Mouse (Mus musculus) CD4-positive, CD25-positive, alpha-beta regulatory T cell, adult 4 months (primary cell): ENCODE data around the gene Cideb. TPM values are rescaled to one million over a fixed set of nuclear protein-coding genes. Genes with fewer than 3 reads are reported as not detected.
A peak's percentile ranks its signal among the peaks of the same experiment; 100 is the strongest.

Source experiments
- ATAC-seq: one replicate; pipeline ENCODE4 v1.8.0; 2017
- polyA plus RNA-seq, 2 experiments: library from polyadenylated mRNA; unstranded; fragments of 100-300 nt; shearing (Covaris generic); gene quantifications; one replicate each; pipeline ENCODE4 v1.2.1; 2017

Gene Cideb
- polyA plus RNA-seq, result not detected

DNA sequence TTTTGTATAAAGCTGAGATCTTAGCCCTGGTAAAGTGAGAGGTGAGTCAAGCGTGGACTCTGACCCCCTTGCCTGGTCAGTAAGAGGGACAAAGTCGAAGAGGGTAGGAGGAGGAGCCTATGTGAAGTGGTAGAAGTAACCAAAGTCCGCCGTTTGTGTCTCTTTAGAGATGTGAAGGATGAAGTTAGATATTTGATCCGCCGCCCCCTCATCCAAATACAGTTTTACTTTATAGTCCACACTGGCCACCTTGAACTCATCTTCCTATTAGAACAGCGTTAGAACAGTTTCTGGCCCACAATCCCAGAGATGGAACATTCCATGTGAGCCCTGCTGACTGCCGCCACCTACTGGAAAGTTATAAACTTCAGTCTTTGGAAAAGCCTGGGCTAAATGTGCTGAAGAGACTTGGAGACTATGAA lies at the start of gene Cideb:
Gene Cideb (minus strand): TSS at position 96 of the 422 bp plus-strand sequence.
- ATAC-seq, result peak; percentile 54

DNA sequence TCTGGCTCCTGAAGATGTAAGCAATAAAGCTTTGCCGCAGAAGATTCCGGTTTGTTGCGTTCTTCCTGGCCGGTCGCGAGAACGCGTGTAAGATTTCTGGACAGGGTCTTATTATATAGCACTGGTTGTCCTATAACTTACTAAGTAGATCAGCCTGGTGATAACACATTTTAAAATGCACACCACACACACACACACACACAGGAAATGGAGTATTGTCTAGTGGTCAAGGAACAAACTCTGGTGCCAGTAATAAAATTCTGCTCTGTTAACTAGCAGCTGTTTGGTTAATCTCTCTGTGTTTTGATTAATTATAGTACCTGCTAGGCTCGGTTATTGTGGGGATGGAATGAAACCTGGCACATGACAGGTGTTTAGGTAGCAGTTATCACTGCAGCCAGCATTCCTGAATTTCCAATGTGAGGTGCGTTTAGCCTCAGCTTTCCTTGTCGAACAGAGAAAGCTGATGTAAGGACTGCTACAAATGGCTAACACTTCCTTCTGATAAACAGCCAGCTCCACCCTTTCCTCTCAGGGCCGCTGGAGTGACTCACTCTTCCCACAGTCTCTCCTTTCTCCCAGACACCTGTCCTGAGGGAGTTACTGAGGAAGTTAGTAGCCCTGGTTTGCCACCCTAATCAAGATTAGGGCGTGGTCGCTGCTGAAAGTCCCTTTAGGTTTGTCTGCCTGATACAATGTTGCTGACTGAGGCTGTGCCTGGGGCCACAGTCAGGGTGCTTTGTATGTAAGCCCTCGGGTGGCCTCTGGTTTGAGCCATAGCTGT lies 37.3 kb upstream of the Cideb start:
- ATAC-seq, result no peak

DNA sequence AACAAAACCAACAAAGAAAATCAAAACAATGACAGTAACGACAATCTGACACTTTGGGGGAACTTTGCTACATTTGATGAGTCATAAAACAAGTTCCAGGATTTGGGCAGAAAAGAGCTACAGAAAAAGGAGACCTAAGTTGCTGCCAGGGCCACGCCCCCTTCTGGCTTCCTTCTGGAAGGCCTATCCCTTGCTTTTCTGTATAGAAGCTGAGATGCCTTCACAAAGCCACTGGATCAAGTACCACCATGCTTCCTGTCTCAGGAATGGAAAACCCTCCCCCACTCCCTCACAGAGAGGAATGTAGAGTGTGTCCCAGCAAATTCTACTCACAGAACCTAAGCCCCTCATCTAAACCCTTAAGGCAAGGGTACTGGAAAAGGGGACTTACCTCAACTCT lies 35.7 kb upstream of the Cideb start:
- no peak for ATAC-seq

DNA sequence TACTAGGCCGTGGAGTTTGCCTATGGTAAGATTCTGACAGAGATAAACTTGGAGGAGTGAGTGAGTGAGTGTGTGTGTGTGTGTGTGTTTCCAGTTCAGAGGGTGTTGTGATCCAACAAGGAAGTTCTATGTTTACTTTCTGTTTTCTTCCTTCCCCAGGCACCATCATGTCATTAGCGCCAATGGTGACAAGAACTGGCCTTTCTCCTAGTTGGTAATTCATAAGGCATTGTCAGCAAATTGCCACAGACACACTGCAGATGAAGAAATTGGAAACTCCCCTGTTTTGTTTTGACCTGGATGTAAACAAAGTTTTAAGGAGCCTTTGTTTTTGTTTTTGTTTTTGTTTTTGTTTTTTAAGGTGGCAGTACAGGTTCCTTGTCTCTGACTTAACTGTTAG lies 35.2 kb upstream of the Cideb start:
- no peak for ATAC-seq

DNA sequence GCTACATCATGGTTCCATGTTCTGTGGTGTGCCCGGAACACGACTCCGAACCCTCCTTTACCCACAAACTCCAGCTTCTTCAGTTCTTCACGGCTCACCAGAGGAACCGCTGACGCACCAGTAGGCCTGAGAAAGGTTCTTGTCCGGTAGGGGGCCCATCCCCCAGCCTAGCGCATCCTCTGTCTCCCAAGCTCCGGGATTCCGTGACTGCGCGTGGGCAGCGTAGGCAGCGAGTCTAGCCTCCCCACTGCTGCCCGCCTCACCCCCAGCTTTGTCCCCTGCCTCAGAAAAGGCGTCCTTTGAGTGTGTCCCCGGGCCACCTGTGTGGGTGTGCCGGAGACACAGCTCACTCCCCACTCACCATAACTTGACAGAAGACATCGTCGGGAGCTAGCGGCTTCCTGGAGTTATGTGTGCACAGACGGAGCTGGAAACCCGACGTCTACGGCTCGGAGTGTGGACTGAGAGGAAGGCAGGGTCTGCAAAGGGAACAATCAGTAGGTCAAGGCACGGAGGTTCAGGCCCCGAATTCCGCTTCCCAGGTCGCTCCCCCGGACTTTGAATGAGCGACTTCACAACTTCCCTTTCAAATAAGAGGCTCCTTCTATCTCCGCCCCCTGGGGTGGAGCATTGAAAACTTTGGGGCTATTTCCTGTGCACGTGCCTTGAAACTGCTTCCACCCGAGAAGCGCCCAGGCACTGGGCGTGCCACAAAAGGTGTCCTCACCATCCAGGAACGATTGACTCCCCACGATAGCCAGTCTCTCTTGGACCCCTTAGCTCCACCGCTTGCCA lies 30.2 kb upstream of the Cideb start, which contains the start of gene Ripk3:
Gene Ripk3 (minus strand): TSS at position 610 of the 795 bp plus-strand sequence.
- ATAC-seq, result peak; percentile 97

DNA sequence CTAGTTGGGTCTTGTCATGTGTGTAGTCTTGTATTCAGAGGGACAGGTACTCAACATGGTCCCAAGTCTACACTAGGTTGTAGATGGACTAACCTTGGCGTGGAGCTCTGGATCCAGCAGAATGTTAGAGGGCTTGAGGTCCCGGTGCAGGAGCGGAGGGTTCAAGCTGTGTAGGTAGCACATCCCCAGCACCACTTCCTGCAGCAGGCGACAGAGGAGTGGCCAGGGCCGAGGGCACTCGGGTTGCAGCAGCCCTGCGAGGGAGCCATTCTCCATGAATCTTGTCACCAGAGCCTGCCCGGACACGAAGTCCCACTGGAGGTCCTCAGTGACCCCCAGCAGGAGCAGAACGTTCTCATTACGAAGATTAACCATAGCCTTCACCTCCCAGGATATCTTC lies 29.5 kb upstream of the Cideb start:
- no peak for ATAC-seq

DNA sequence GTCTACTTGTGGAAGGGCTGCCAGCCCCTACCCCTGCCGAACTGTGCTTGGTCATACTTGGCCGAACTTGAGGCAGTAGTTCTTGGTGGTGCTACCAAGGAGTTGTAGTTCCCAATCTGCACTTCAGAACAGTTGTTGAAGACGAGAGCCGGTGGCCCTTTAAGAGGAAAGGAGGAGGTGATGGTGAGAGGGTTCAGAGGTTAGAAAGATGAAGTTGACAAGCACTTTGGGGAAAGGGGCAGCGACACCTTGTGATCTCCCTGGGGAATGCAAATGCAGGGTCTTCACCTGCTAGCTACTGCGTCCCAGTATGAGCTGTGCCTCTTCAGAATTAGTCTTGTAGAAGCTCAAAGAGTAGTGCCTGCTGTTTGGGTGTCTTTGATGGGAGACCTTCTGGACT lies 26.9 kb upstream of the Cideb start:
- no peak for ATAC-seq

DNA sequence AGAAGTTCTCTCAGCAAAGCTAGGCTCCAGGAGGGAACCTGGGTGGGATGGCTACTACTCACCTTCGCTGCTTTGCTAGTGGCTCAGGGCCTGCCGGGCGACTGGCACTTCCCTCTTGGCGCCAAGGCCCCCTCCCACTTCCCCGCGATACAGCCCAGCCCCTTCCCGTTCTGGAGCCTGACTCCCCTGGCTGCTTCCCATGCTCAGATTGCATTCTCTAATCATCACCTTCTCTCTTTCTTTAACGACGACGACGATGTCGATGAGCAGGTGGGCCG lies 25.6 kb upstream of the Cideb start, which contains the start of gene Adcy4:
Gene Adcy4 (minus strand): TSS at position 138 of the 278 bp plus-strand sequence.
- no peak for ATAC-seq

DNA sequence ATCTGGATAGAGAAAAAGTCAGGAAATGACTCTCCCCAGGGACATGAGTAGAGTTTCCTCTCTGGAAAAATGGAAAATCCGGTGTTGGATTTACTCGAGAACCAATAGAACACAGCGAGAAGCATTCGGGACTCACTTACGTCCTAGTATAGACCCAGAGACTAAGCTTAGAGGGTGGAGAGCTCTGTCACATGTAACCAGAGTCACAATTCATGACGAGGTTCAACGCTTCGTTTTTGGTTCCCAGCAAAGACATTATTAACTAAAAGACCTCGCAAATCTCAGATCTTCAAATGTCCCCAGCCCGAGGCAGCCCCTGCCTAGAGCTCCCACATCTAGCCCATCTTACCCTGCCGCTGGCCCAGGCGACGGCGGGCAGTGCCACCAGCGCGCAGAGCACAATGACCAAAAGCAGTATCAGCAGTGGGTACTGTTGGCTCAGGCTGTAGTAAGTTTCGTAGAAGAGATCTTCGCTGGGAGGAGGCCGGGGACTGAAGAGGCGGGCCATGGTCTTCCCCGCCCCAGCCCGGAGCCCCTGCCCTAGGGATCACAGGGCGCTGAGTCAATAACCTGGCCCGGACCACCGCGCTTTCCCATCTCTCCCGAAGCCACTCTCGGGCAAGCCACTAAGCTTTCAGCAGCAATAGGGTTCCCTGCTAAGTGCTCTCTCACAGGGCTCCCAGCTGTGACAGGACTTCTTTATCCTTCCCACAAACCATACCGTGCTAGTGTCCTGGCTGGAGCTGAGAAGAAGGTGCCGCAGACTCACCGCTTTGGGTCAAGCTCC lies 25.1 kb upstream of the Cideb start:
- ATAC-seq, result no peak

DNA sequence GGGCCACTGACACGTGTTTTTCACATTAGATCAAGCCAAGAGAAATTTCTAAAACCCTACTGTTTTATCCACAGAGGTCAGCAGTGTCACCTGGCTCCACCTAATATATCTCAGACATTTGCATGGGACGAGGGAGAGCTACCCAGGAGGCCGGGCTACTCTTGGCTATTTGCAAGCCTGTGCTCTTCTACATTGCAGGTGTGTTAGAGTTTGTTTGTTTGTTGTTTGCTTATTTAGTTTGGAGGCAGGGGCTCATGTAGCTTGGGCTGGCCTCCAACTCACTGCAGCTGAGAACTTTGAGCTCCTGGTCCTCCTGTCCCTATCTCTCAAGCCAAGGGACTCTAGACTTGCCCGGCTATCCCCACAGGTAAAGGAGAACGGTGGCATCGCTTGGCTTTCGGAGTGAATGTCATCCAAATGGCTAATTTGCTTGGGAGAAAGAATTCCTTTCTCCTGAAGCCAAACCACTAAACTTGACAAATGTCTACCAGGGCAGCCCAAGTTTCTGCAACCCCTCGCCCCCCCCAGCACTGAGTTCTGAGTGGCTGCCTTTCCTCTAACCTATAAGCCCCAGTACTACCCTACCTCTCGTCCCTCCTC lies 24.2 kb upstream of the Cideb start:
- no peak for ATAC-seq

DNA sequence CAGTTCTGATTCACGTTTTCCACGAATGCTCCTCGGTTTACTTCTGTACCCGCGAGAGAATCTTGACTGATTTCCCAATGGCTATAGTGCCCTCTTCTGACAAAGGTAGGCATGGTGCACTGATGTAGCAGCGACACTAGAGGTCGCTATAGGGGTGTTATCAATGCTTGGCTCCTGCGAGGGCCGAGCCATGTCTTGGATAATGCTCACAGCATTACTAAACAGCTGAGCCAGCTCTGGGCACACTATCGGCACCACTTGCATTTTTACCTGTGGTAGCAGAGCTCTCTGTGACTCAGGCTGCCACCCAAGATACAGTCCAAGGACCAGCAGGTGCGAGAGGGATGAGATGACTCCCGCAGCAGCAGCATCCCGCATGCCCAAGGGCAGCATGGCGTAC lies 23.1 kb upstream of the Cideb start:
- peak; percentile 84 for ATAC-seq

DNA sequence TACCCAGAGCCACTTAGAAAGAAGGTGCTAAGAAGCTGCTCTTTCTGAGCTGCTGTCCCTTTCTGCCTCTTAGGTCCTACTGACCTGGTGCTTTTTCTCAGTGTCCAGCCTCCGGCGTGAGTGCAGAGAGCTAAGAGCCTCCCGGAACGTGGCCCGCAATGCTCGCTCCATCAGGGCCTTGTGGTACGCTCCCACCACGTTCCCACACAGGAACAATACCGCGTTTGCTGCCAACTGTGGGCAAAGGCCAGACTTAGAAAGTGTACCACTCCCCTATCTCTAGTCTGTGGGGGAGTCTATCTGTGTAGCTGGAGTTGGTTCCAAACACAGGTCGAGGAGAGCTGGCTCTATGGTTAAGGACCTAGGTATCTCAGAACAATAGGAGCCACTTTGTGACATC lies 22.5 kb upstream of the Cideb start:
- ATAC-seq, result no peak

DNA sequence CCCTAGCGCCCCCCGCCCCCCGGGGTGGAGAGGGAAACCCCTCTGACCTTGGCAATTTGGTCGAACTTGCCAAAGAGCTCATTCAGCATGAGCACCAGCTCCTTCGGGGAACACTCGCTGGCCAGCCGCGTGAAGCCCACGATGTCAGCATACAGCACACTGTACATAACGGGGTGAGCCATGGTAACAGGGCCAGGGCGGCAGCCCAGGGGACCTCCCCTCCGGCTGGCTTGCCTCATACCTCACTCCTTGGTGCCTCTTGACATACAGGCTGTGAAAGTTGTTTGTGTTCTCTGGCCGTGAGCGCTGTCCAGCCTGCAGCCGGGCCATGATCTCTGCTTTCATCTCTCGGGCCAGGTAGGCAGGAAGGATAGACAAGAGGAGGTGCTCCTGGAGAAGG lies 21.4 kb upstream of the Cideb start:
- ATAC-seq, result no peak

DNA sequence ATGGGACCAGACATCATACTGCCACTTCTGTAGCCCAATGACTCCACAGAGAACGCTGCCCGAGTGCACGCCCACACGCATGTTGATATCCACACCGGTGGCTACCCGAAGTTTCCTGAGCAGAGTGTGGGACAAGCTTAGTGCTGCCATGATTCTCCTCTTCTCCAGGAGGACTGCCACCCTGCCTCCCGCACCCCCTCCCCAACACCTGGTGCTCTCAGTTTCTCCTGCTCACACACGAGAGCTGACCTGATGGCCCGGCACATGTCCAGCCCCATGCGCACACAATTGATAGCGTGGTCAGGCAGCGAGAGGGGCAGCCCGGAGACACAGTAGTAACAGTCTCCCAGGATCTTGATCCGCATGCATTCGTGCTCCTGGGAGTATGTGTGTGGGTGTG lies 20.4 kb upstream of the Cideb start:
- no peak for ATAC-seq

DNA sequence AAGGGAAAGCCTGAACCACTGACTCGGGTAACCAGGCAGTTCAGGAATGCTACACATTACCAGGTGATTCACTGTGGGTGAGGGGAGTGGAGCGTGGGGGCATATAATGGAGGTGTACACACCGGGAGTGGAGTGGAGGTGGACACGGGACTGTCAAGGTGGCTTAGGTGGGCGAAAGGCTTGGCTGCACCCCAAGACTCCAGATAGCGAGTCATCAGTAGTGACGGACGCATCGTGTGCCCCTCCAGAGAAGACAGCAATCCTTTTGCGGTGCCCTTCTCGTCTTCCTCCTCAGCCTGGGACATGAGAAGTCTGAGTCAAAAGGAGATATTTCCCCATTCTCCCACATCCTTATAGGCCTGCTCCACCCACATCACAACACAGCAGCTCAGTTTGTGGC lies 19.5 kb upstream of the Cideb start:
- ATAC-seq, result no peak

DNA sequence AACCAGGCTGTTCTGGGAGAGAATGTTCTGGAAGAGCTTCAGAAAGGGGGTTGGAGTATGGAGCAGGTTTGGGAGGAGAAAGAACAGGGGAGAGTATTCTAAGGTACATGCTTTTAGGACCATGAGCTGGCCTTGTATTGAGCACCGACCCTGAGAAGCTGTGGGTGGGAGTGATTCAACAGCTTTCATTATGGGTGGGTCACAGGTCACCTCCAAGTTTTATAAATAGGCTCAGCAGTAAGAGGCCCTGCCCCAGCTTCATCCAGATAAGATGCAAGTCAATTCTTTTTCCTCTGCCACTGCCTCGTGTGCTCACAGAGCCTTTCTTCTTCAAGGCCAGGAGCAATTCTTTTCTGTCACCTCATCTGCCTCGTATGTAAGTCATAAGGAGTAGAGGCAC lies 18.9 kb upstream of the Cideb start:
- ATAC-seq, result no peak

DNA sequence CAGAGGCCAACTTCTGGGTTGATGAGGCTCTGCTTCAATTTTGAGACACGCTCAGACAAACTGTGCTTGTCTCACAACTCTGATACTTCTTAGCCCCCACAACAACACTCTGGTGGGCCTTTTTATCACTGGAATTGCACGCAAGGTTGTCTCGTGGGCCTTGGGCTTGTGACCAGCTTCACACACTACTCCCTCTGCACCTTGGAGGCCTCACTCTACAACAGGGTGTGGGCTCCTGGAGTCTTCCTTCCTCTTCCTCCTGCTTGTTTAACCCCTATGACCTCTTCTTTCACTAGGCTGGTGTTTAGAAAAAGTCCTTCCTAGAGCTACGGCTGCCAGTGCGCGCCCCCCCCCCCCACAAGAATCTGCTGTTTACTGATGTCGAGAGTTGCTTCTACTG lies 18.5 kb upstream of the Cideb start:
- no peak for ATAC-seq

DNA sequence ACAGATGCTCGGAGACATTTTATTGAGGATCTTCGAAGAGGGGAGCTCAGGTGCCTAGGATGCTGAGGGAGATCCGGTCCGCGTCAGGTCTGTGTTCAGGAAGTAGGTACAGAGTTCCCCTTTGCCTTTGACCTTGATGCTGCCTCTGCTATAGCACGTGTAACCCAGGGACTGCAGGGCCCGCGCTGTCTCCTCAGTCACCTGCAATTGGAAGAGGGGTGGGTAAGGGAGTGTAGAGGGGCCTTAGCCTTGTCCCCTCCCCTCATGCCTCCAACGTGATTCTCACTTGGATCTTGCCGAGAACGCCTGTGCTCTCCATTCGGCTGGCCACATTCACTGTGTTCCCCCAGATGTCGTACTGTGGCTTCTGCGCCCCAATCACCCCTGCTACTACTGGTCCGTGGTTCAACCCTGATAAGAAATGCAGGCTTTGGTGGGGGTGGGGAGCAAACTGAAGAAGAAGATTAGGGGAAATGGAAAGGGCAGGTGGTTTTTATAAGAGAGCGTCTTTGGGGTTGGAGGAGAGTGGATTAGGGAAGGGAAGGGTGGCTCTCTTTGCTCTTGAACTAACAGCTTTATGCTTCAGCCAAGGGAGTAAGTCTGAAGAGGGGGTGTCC lies 10.9 kb upstream of the Cideb start:
- no peak for ATAC-seq

DNA sequence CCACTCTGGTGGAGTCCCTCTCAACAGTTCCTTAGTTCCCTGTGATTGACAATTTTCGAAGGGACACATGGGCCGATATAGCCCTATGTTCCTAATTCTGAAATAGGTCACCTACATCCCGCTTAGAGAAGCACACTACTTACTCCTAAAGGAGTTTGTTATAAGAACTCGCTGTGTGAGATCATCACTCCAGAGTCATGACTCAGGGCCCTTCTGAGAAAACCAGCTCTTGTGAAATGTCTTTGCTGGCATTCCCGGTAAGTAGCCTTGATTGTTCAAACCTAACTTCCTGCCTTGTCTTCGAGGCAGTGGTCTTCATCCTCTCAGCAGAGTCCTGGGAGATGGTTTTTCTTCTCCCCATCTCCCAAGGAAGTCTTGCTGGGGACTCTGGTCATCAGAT lies 10.3 kb upstream of the Cideb start:
- ATAC-seq, result no peak

DNA sequence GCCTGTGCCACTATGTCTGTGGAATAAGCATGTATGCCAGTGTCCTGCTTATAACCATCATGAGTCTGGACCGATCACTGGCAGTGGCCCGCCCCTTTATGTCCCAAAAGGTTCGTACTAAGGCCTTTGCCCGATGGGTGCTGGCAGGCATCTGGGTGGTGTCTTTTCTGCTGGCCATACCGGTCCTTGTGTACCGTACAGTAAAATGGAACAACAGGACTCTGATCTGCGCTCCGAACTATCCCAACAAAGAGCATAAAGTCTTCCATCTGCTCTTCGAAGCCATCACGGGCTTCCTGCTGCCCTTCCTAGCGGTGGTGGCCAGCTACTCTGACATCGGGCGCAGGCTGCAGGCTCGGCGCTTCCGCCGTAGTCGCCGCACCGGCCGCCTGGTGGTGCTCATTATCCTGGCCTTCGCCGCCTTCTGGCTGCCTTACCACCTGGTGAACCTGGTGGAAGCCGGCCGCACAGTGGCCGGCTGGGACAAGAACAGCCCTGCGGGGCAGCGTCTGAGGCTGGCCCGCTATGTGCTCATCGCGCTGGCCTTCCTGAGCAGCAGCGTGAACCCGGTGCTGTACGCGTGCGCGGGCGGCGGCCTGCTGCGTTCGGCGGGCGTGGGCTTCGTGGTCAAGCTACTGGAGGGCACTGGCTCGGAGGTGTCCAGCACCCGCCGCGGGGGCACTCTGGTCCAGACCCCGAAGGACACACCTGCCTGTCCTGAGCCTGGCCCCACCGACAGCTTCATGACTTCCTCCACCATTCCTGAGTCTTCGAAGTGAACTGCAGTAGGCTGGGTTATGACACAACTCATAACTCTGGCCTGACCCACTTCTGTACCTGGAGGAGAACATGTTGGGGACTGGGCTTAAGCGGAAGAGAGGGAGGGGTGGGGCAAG lies 9.5 kb upstream of the Cideb start:
- peak; percentile 74 for ATAC-seq

DNA sequence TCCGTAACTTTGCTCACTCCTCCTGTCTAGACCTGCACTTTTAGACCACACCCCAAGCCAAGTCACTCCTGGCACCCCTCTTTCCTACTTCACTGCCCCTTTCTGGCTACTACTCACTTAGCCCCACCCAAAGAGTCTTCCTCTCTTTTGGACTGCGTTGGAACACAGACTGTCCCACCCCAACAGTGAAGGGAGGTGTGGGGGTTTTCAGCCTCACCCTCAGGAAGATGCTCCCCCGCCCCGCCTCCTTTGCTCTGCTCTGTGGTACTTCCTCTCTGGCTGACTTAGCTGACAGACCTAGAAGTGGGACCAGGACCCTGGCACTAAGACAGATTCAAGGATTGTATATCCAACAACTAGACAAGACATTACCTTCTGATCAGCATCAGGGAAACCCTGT lies 7.4 kb upstream of the Cideb start, which contains the start of gene Ltb4r1:
Gene Ltb4r1 (plus strand): TSS at position 267 of the 400 bp plus-strand sequence.
- no peak for ATAC-seq
